Mouse (Mus musculus): ENCODE data around the gene Shroom3. TPM values are rescaled to one million over a fixed set of nuclear protein-coding genes. Genes with fewer than 3 reads are reported as not detected.

Gene Shroom3
- total and polyA plus RNA-seq, 3 experiments = 0.04 to 0.11 TPM; not detected in 1

- DNase-seq (ENCODE audit: extremely low read depth) = no peak
- no peak overlapping the region for H3K4me2 ChIP-seq (ENCODE audit: insufficient read depth, low read depth, poor library complexity, severe bottlenecking)
- in situ Hi-C loops (cut with MboI; ENCODE audit: low pct_ligation_motif_present, low pct_unique_long_range_greater_than_20kb, low sequenced_read_pairs) = no loop called here
- peaks cover 5 to 14% of the 10 kb centered on the region in 2 experiments for H3K4me1 ChIP-seq (ENCODE audit: control insufficient read depth in 1 of 2, insufficient read depth in 2 of 2)
- no peak overlapping the region for H3K9ac ChIP-seq (ENCODE audit: insufficient read depth, low read depth)
- H3K4me3 ChIP-seq (replicated peaks in 1 of 3; ENCODE audit: low read depth in 2 of 3, low read length in 2 of 3, poor library complexity in 1 of 3) = no peak overlapping the region
- no peak overlapping the region for H3K27ac ChIP-seq (ENCODE audit: insufficient read depth, low read depth)
- TF ChIP-seq JUN (IDR thresholded peaks at IDR 0.05; ENCODE audit: insufficient read depth, low read depth, low read length) = no peak
- no peak for TF ChIP-seq BHLHE40 (IDR thresholded peaks at IDR 0.05; ENCODE audit: low read depth, low read length)
- TF ChIP-seq USF2 (conservative IDR thresholded peaks at IDR 0.05; ENCODE audit: low read depth, low read length) = no peak
- no peak for TF ChIP-seq ELF1 (IDR thresholded peaks at IDR 0.05; ENCODE audit: low read depth, low read length)
- no peak for TF ChIP-seq MAX (IDR thresholded peaks at IDR 0.05; ENCODE audit: low read length)
- no peak for TF ChIP-seq JUND (conservative IDR thresholded peaks at IDR 0.05; ENCODE audit: low read depth, low read length)
- no peak for TF ChIP-seq ZNF384 (IDR thresholded peaks at IDR 0.05; ENCODE audit: low read depth, low read length)
- no peak for TF ChIP-seq IRF4 (IDR thresholded peaks at IDR 0.05; ENCODE audit: low read depth, low read length)
- TF ChIP-seq NELFE (IDR thresholded peaks at IDR 0.05; ENCODE audit: low read depth, low read length) = no peak
- TF ChIP-seq CHD1 (IDR thresholded peaks at IDR 0.05; ENCODE audit: low read depth, low read length) = no peak
- no peak for TF ChIP-seq PAX5 (IDR thresholded peaks at IDR 0.05; ENCODE audit: low read length)
- no peak for TF ChIP-seq CHD2 (IDR thresholded peaks at IDR 0.05; ENCODE audit: low read length)
- TF ChIP-seq MAZ (IDR thresholded peaks at IDR 0.05; ENCODE audit: low read depth, low read length) = no peak
- TF ChIP-seq KAT2A (IDR thresholded peaks at IDR 0.05; ENCODE audit: insufficient replicate concordance, low read length) = no peak
- no peak for TF ChIP-seq EP300 (IDR thresholded peaks at IDR 0.05; ENCODE audit: low read length)
- TF ChIP-seq HCFC1 (IDR thresholded peaks at IDR 0.05; ENCODE audit: low read depth, low read length) = no peak
- TF ChIP-seq MXI1 (IDR thresholded peaks at IDR 0.05; ENCODE audit: low read depth, low read length) = no peak
- no peak for TF ChIP-seq E2F4 (IDR thresholded peaks at IDR 0.05; ENCODE audit: insufficient replicate concordance, low read depth, low read length)
- no peaks in the 10 kb centered on the region for H3K79me2 ChIP-seq (replicated peaks; ENCODE audit: control insufficient read depth, extremely low read depth, insufficient read depth, poor library complexity, severe bottlenecking)
- no peaks in the 10 kb centered on the region for H3K36me3 ChIP-seq (replicated peaks in 1 of 2; ENCODE audit: control insufficient read depth in 1 of 2, insufficient read depth in 1 of 2, low read length in 1 of 2)
- H3K27me3 ChIP-seq (replicated peaks) = no peaks in the 10 kb centered on the region
- peaks cover 2% of the 10 kb centered on the region for H3K9me3 ChIP-seq (replicated peaks; ENCODE audit: low read length)
- dilution Hi-C loops (cut with MboI; ENCODE audit: extremely low pct_ligation_motif_present, extremely low pct_unique_long_range_greater_than_20kb, low sequenced_read_pairs) = no loop called here
Observed at GRCm38 (mm10) chr5:92900470-92900869, 217.2 kb downstream of the Shroom3 start.

GRCm38 (mm10) chr5:92901870-92902269, 218.6 kb downstream of the Shroom3 start:
- Histone ChIP-seq H3K9ac (ENCODE audit: insufficient read depth, low read depth) (no peak overlapping the region), H3K79me2 (replicated peaks; ENCODE audit: control insufficient read depth, extremely low read depth, insufficient read depth, poor library complexity, severe bottlenecking) (no peaks in the 10 kb centered on the region), H3K27me3 (replicated peaks) (no peaks in the 10 kb centered on the region), H3K4me2 (ENCODE audit: insufficient read depth, low read depth, poor library complexity, severe bottlenecking) (no peak overlapping the region), H3K9me3 (replicated peaks; ENCODE audit: low read length) (peaks cover 2% of the 10 kb centered on the region), H3K4me1 (ENCODE audit: control insufficient read depth in 1 of 2, insufficient read depth in 2 of 2) (peaks cover 0 to 3% of the 10 kb centered on the region in 2 experiments; a peak in 3 of 4 replicates), H3K36me3 (replicated peaks in 1 of 2; ENCODE audit: control insufficient read depth in 1 of 2, insufficient read depth in 1 of 2, low read length in 1 of 2) (no peaks in the 10 kb centered on the region), H3K27ac (ENCODE audit: insufficient read depth, low read depth) (no peak overlapping the region), H3K4me3 (replicated peaks in 1 of 3; ENCODE audit: low read depth in 2 of 3, low read length in 2 of 3, poor library complexity in 1 of 3) (no peak overlapping the region)
- TF ChIP-seq GABPA (IDR thresholded peaks at IDR 0.05; ENCODE audit: insufficient replicate concordance, low read depth, low read length) (no peak), SIN3A (IDR thresholded peaks at IDR 0.05; ENCODE audit: low read length) (no peak), KAT2A (IDR thresholded peaks at IDR 0.05; ENCODE audit: insufficient replicate concordance, low read length) (no peak), UBTF (IDR thresholded peaks at IDR 0.05; ENCODE audit: low read depth, low read length) (no peak), NRF1 (IDR thresholded peaks at IDR 0.05; ENCODE audit: low read depth, low read length) (no peak), JUND (conservative IDR thresholded peaks at IDR 0.05; ENCODE audit: low read depth, low read length) (no peak), MAZ (IDR thresholded peaks at IDR 0.05; ENCODE audit: low read depth, low read length) (no peak), RCOR1 (conservative IDR thresholded peaks at IDR 0.05; ENCODE audit: low read depth, low read length) (no peak), TBP (conservative IDR thresholded peaks at IDR 0.05; ENCODE audit: low read depth, low read length) (no peak), TCF12 (IDR thresholded peaks at IDR 0.05; ENCODE audit: low read depth, low read length) (no peak), ETS1 (conservative IDR thresholded peaks at IDR 0.05; ENCODE audit: low read depth, low read length) (no peak), MAX (IDR thresholded peaks at IDR 0.05; ENCODE audit: low read length) (no peak), ZC3H11A (IDR thresholded peaks at IDR 0.05; ENCODE audit: low read depth, low read length) (no peak)
- dilution Hi-C loops (cut with MboI; ENCODE audit: extremely low pct_ligation_motif_present, extremely low pct_unique_long_range_greater_than_20kb, low sequenced_read_pairs) = no loop called here
- DNase-seq (ENCODE audit: extremely low read depth) = no peak
- in situ Hi-C loops (cut with MboI; ENCODE audit: low pct_ligation_motif_present, low pct_unique_long_range_greater_than_20kb, low sequenced_read_pairs) = no loop called here
